Mouse (Mus musculus) erythroblast, adult 5-6 weeks (primary cell): ENCODE data around the gene Kcnd3. TPM values are rescaled to one million over a fixed set of nuclear protein-coding genes. Genes with fewer than 3 reads are reported as not detected.

Experiments used
- ATAC-seq: replicated peaks from 2 replicates; pipeline ENCODE4 v1.8.0; 2016; ENCODE audit warnings: moderate number of reproducible peaks, mild to moderate bottlenecking, moderate TSS enrichment, inconsistent platforms; ENCODE audit not compliant: poor library complexity, low FRiP score, severe bottlenecking
- total RNA-seq, 2 experiments: library from RNA; stranded (forward) in 1 of 2; stranded (reverse) in 1 of 2; fragments of 150-400 nt in 1 of 2; fragments of 200-764, 138-1000 nt in 1 of 2; gene quantifications; 2 replicates each; pipeline versions ENCODE4 v1.2.3 to v1.2.4; 2015 to 2017; ENCODE audit warnings: low replicate concordance in 2 of 2

Gene Kcnd3
- total RNA-seq, 2 experiments from 2014 or later, result 0.19 TPM; not detected in 1

DNA sequence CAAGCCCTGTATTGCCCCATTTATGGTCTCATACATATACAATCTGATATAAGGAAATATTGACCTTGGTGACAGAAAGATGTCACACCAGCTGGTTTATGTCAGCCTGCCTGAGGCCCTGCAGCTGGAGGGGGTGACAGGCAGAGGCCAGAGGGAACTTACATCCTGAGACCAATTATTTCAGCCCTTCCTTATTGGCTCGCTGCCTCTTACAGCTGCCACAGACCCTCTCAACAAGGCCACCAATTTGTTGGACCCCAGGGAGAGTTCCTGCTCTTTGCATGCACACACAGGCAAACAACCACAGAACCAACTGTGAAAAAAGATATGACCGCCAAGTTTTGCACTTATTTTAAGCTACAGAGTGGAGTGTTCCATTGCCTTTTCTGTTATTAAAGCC lies 180.2 kb downstream of the Kcnd3 start:
- ATAC-seq, result no peak

DNA sequence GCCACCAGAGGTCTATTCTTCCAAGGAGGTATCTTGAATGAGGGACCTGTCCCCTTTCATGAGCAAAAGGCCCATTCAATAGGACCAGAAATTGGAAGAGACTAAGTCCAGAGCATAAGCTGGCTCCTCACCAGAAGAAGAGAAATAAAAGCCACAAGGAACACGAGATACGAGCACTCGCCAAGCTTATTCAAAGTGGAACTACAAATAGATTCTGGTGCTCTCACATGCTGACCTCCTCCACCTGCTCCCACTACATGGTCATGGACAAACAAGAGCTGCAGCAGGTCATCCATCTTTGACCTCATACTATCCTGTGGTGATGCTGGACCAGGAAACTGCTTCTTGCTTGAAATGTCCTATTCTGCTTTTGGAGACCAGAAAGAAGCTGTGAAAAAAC lies 180.9 kb downstream of the Kcnd3 start:
- no peak for ATAC-seq

DNA sequence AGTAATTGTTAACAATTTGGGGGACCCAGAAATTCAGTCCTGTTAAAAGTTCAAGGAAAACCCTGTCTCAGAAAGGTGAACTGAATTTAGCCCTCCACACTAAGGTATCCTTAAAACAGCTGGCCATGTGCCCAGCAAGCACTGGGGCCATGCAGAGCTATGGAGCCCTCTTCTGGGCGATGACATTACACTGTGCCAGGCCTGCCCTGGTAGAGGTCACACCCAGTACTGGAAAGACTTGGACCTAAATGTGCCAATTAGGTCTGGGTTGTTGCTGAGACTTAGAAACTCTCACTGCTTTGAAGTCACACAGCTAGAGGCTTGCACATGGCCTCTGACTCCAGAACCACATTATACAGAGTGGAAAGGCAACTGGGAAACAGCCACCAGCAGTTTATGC lies 190.1 kb downstream of the Kcnd3 start:
- no peak for ATAC-seq

DNA sequence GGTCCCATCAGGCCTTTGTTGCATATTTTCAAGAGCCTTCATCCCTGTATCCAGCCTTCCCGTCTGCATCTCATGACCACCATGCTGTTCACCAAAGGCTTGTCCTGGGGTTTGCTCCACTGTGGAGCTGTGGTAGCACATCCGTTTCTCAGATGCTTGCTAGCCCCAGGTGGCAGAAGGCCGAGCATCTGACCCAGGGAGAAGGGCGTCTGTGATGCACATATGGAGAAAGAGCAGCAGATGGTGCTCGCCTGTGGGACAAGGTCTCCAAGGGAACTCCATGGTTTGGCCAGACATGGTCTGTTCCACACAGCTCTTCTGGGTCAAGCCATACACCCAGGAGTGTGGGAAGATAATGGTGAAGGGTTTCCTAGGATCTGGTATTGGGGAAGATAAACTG lies 191.4 kb downstream of the Kcnd3 start:
- no peak for ATAC-seq

DNA sequence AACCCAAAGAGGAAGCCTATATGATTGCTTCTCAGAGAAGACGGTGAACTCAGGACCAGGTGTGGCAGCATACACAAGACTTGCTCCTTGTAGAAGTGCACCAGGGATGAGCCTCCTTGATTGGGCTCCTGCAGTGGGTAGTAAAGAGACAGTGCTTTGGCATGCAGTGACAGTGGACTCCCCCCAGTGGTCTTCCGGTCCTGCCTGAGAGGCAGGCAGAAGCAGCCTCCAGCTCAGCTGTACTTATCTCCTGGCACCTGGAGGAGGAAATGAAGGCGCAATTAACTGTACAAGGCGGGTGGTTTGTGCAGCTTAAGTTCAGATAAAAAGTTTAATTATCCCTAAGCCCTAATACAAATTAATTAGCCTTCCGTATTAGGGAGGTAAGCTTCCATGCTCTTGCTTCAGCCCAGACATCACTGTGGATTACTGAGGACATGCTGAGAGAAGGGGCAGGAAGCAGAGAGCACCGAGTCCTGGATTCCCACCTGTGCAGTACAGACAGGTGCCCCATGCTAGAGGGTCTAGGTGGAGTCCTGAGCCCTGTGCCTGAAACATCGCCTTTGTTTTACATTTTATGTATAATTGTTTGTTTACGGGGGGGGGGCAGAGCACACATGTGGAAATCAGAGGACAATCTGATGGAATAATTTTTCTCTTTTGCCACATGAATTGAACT lies 196.9 kb downstream of the Kcnd3 start:
- ATAC-seq, result no peak

DNA sequence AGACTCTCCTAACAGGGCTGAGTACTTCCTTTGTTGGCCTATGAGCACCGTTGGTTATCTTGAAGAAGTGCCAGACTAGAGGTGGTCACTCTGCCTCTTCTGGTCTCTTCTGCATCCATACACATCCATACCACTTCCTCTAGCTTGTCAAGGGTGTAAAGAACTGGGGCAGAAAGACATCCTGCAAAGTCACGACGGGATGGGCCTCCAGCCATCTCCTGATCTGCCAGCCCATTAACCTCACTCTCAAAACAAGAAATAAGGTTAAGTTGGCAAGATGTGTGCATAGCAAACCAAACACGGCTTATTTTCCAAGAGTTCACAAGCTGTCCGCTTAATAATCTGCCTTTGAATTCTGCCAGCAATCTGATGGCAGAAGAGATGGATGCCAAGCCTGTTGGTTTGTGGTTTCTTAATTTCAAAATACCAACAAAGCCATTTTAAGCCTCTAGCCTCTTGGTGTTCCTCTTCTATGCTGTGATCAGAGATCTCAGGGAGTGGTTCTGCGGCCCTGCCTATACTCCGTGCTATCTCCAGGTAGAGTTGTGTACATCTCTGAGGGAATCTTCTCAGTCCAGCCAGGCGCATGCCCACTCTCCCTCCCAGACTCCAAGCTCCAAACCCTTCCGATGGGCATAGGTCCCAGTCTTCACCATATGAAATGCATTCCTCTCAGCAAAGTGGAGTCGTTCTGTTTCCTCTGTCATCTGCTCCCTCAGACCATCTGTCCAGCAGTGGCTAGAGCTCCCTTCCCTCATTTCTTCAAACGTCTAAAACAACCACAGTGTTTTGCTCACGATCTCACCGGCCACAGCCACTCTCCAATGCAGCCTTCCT lies 201.6 kb downstream of the Kcnd3 start:
- no peak for ATAC-seq

DNA sequence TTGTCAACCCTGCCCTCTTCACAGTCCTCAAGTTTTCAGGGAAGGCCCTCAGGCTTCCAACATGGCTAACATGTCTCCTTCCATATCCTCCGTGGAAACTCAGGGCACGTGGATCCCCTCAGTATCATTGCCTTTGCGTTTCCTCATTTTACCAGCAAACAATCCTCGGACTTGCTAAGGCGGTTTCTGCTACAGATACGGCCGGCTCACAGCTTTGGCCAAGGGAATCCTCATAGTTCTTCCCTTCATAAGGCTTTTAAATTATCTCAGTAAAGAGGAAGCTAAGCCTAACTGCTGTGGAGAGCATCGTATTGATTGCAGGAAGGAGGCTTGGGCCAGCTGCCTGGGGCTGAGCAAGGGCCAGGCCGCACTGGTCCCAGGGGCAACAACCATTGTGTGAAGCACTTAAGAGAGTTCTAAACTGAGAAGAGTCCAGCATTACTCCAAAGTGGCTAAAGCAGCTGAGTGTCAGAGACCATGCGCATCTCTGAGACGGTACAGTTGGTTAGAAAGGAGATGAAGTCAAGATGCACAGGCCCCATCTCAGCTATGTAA lies 203.0 kb downstream of the Kcnd3 start:
- ATAC-seq, result no peak

DNA sequence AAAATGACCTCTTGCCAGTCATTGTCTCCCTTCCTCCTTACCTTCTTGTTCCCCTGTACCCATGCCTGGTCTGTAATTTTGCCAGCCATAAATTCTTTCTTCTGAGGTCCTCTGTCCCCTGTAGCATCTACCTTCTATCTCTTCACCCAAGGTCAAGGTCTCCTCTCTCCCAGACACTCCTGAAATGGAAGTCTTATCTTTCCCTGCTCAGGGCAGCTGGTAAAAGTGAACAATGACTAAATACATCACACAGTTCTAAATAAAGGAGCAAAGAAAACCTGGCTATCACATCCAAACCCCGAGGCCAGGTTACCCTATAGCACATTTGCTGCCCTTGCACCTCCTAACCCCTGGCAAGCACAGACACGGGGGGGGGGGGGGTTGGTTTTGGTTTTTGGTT lies 208.4 kb downstream of the Kcnd3 start:
- no peak for ATAC-seq

DNA sequence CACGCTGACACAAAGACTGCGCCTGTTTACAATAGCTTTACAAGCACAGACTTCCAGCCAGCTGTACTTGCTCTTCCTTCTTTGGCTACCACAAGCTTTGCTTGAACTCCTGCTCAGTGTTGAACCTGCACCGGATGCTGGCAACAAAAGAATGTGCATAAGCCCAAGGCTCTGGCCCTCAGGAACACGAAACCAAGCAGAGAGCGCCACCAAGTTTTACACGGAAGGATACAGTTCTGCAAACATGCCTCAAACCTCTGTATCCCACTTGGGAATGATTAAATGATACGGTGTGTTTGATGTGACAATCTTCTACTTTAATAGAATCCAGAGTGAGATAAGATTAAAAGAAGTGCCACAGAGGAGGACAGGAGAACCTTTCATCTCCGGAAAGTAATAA lies 210.9 kb downstream of the Kcnd3 start:
- no peak for ATAC-seq

DNA sequence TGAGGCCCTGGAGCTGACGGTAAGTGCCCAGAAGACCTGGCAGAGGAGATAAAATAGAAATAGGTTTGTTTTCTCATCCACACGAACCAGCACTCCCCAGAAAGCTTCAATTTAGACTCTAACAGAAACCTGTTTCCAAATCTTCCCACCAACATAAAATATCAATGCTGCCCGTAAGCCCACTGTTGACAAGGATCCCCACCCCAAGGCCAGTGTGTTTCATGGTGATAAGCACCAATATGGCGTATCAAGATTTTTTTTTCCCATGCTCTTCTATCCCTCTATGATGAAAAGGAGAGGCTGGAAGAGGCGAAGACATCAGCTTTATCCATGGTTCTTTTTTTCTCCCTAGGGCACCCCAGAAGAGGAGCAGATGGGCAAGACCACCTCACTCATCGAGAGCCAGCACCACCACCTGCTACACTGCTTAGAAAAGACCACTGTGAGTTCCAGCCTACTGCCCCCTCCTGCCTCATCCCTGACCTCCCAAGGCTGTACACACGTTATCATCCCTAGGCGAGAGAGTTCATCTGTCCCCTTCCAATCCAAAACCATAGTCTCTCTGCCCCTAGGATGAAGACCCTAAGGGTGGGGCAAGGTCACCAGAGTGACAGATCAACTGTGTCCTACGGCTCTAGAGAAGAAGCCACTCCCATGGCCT lies 213.1 kb downstream of the Kcnd3 start:
- no peak for ATAC-seq

DNA sequence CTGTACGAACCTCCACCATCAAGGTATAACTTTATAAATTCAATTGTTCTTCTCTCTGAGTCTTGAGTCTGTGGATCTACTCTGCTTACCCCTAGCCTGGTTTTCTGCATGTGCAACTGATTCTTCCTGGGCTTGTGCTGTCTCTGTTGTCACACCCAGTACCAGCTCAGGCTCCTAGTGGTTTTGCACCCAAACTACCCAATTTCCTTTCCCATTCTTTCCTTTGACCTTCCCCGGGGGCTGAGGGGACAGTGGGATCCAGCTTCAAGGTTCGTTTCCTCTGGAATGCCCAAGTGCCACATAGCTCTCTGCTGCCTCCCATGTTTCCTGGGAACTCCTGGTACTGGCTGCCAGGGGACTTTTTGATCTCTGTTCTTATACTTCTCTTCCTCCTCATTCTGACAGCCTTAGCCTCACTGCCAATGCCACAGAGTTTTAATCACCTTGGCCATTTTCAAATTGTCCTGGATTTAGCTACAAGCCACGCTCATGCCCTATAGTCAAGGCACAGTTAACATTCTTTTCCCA lies 214.9 kb downstream of the Kcnd3 start:
- no peak for ATAC-seq

DNA sequence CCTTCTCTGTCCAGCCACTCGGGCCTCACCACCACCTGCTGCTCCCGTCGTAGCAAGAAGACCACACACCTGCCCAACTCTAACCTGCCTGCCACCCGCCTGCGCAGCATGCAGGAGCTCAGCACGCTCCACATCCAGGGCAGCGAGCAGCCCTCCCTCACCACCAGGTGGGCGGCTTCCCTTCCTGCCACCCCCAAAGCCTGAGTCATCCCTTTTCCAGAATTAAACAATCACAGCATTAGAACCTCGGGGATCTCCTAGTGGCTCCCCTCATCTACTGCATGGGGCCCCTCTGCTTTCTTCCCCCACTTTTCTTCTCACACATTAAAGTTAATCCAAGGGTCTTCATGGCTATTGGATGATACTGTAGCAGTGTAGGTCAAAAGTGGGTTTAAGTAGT lies 216.0 kb downstream of the Kcnd3 start:
- ATAC-seq, result no peak

DNA sequence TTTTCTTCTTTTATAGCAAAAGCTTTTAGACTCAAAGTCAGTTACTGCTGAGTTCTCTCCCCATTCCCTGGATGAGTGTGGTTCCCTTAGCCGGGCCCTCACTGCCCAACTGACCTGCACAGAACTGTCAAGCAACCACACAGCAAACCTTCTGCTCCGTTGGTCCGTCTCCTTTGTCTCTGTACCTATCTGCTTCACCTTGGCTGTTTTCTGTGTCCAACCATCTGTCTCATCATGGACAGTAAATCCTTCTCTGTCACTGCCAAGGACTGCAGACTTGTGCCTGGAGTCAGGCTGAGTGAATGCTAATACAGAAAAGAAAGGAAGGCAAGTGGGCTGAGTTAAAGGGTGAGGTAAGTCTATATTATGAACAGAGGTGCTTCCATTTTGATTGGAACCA lies 217.6 kb downstream of the Kcnd3 start:
- no peak for ATAC-seq

DNA sequence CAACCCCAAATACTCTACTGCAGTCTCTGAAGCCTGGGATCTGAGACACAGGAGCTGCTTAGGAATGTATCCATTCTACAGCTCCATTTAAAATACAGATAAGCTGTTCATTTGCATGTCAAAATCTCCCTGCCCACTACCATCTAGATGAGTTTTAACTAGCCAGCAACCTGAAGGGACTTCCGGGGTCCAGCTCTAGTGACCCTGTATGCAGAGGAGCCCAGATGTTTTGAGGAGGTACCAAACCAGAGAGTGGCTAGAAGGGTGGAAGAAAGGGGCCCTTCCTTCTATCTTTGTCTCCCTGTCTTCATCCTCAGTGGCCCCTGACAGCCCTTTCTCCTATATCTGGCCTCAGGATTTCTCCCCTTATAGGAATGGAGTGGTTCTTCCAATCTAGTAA lies 218.7 kb downstream of the Kcnd3 start:
- no peak for ATAC-seq

DNA sequence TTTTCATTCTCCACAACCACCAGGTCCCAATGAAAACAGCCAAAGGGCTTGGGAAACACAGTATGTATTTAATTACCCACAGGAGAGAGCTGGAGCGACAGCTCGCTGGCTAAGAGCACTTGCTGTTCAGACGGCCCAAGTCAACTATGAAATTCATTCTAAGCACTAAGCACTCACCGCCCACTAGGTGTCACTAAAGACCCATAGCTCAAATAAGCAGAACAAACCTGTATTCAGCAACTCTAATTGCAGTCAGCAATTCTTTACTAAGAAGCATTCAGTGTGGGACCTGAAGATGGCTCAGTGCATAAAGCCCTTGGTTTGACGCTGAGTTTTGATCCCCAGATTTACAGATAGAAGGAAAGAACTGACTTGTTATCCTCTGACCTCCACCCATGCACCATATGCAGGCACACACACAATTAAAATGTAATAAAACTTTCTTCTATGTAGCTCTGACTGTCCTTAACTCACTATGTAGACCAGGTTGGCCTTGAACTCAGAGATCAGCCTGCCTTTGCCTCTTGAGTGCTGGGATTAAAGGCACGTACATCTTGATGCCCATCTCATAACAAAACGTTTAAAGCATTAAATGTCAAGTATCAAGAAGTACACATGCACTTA lies 222.6 kb downstream of the Kcnd3 start:
- peak; percentile 80 for ATAC-seq

DNA sequence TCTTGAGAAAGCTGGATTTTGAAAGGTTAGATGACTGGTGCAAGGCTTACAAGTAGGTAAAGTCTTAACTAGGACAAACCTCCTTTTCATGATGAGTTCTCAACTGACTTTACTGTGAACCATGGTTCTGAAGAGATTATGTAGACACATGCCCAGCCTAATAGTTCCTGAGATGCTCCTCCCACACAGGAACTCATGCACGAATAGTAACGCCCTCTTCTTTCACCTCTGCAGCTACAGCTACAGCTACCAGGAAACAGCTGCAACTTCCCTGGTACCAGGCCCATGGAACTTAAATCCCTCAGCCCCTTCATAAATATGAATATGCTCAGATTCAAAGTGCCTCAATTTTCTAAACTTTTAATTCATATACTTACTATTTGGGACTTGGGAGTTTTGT lies 223.8 kb downstream of the Kcnd3 start:
- no peak for ATAC-seq

DNA sequence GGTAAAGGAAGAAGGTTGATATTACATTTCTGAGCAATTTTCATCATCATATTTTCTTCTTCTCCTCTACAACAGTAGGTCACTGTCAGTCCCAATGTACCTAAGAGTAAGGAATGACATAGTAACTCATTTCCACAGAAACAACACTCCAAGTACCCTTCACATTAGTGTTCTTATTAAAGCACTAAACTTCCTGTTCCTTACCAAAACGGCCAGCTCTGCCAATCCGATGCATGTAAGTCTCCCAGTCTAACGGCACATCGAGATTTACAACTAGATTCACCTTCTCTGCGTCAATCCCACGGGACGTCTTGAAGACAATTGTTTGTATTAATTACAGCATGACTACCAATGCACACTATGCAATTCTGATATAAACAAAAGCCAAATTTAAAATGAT lies 228.2 kb downstream of the Kcnd3 start:
- ATAC-seq, result no peak

DNA sequence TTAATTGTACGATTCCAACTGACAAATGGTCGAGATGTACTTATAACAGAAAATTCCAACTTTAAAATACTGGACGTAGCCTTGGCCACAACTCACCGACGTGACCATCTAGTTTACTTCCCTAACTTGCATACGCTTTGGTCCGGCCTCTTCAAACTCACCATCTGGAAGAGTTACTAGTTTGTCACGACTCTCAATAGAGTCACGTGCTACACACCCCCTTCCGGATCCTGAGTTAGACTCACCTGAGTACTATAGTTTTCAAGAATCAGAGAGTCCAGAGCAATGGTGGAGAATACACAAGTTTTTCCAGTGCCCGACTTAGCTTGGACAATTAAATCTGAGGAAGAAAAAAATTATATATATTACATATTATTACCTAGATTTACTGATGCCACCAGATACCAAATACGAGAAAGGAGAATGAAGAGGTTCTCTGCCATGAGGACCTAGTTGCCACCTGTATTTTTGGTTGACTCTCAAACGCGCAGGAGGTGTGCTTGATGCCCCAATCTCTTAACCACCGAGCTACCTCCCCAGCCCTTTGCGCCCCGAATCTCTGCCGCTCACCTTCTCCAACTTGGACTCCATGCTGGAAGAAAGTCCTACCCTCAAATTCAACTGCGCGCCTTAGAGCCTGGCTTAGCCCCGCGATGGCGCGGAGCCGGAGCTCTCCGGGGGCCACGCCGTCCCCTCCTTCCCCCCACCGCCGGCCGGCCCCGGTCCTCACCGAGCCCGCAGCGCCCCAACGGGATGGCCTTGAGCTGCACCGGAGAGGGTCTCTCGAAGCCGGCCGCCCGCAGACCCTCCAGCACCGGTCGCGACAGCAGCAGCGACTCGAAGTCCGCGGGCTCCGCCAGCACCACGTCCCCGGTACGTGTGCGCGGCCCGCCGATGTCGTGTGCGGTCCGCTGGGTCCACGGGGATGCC lies 234.5 kb downstream of the Kcnd3 start:
- ATAC-seq, result 0 out of 2 replicates have a peak, but pooled peaks have one; percentile 16
